Mouse (Mus musculus): ENCODE measurements around the gene Grip1.
A peak's percentile ranks its signal among the peaks of the same experiment; 100 is the strongest.

Grip1 gene

DNA sequence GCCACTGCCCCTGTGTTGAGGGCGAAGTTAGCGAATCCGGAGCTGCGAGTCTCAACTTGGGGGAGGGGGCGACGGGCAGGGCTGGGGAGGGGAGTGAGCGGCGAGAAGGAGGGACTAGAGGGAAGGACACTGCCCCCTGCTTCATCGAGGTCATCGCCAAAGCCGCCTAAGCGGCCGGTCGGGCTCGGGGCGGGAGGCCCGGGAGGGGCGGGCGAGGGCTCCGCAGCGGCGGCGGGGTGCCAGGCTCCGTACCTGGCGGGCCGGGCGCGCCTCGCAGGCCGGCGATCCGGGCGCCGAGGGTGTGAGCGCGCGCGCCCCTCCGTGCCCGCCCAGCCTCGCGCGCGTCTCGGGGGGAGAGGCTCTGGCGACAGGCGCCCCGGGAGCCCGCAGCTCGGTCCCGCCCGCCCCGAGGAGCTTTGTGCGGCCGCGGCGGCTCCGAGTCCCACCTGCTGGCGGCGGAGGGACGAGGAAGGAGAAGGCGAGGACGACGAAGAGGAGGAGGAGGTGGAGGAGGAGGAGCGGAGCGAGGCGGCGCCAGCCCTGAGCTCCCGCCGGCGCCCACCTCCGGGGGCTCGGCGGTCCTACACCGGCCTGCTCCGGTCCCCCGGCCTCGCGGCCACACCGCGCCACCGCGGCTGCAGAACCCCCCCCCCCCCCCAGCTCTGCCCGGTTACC lies at the start of gene Grip1:
TSS of gene Grip1 (plus strand) at position 400 of the 675 bp plus-strand sequence.
- peak; percentile 19 for DNase-seq

DNA sequence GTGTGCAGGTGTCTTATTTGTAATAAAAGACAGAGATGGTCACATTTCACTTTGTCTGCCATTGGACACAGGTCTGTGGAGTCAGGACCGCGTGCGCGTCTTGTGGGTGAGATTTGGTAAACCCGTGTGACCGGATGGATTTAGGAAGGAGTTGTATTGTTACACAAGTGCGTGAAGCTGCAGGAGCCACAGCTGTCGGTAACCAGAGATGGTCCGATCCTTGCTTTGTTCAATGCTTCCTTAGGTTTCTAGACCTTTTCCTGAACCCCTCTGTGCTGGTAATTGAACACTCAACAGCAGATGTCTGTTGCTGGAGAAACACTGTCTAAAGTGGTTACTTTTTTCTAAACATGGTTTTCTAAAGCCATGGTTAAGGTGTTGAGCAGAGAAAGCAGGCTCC lies 48.5 kb upstream of the Grip1 start:
- no peak for DNase-seq

DNA sequence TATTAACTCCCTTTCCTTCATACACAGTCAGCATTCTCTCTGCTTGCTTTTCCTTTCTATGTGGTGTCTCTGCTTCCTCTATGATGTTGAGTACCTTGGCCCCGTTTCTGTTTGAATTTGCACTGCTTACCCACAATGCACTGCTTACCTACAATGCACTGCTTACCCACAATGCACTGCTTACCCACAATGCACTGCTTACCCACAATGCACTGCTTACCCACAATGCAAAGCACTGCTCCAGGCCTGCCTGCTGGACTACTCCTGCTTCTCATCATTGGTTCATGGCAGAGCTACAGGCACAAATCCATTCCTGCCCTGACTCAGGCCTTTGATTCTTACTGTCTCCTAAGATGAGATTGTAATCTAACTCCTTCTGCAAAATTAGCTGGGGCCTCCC lies 48.0 kb upstream of the Grip1 start:
- DNase-seq = no peak

DNA sequence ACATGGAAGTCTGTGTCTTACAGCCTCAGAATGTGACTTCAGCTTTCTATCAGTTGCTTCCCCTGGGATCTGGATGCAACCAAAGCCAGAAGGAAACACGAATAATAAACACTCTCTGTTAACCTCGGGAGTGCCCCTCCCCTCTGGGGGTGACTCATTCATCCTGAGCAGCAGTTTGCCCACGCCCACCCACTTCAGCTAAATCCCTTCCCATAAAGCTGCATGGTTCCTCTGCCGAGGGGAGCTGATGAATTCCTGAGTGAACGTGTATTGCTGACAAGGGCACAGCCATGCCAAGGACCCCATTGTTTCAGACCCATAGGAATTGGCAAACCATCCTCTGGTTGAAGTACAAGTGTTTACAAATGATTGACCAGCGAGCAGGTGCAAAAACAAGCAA lies 45.3 kb upstream of the Grip1 start:
- DNase-seq = peak; percentile 57

DNA sequence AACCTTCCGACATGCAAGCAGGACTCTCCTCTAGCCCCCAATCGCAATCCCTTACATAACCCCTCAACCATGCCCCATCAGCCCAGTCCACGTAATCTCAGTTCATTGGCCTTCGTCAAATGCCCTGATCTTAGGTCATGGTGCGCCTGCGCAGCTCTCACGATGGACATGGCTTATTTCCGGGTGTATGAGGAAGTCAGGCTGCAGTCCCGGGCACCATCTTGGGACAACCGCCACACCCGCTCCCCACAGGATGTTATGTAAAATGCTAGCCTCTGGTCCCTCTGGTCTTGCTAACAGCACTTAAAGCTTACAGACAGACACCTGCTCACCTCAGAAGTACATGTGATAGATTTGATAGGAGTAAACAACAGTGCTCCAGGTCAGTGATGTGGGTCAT lies 40.4 kb upstream of the Grip1 start:
- no peak for DNase-seq

DNA sequence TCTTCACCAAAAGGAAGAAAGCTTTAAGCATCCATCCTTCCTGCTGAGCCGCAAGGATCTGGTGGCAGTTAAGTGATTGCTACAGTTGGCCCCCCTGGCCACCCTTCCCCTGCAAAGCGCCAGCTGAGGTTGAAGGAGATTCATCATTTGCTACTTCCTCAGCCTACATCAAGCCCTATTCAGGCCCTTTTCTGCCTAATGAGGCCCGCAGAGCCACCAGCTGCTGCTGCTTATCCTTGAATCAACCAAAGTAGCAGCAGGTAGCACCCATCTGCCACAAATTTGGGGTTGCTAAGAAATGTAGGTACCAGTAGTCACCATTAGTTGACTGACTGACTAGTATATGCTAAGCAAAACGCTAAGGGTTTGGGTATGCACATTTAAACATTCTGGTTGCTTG lies 38.5 kb upstream of the Grip1 start:
- DNase-seq = no peak

DNA sequence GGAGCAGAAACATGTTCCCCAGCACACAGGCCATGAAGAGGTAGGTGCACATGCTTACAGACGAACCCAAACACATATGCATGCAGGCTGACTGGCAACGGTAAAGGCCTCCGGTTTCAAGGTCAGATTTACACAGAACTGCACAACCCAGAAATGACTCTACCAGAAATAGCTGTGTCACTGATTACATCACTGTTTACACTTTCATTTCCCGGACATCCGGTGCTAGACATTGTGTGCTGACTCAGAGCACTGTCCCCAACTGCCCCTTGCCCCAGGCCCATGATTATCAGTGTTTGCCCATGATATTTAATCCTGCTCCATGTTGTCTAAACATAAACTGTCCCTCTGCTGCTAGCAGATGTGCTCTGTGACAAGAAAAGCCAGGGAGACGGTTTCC lies 32.2 kb upstream of the Grip1 start:
- DNase-seq = no peak

DNA sequence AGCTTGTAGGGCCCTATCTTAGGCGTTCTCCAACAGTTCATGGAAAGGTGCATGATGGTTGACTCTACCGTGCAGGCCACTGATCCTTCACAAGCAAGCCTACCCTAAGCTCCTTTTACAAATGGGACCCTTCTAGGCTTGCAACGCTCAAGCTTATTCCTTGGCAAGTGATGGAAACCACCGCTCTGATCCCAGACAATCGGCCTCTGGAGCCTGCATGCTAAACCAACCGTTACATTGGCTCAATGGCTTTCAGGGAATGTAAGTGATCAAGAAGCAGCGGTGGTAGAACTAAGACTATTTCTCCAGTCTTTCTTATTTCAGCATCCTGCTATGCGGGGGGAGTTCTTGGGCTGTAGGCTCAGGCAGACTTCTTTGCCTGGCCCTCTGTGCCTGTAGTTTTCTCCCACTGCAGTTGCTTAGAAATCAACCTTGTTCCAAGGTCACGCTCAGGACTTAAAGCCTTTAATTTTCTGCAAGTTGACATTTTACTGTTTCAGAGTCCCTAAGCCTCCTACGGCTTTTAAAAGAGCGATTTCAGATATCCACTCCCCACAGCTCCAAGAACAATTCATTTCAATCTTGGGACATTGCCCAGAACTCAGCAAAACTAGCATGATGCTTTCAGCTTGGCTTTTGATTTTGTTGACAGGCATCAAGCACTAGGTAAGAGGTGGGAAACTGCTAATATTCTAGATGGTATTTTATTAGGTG lies 29.7 kb upstream of the Grip1 start:
- no peak for DNase-seq

DNA sequence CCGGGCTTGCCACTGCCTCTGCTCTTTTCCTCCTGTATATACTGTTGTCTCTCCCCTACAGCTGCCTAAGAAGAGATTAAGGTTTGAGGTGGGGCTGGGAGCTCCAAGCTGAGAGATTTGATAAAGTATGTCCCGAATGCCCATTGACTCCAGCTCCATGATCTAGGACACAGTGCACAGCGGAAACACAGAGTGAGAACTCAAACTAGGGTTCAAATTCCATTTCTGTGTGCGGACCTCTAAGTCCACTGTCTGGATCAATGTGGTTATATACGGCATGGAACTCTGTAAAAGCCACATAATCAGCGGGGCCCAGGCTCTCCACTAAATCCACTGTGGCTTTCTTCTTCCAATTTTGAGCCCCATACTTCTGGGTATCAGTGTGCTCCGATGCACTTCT lies 26.0 kb upstream of the Grip1 start:
- no peak for DNase-seq

DNA sequence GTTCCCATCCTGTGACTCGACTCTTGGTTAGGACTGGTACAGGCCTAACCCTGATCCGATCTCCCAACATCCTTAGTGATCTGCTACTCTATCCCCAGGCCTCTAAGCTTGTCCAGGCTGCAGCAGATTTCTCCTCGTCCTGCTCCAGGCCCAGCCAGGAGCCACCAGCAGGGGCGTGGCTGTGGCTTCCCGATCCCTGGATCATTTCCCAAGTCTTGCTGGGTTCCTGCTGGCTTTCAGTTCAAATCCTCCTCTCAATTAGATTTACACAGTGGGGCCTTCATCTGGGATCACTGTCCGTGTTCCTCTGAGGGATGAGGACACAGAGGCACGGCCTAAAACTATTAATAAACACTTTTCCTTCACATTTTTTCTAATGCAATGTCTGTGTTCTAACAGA lies 25.5 kb upstream of the Grip1 start:
- no peak for DNase-seq

DNA sequence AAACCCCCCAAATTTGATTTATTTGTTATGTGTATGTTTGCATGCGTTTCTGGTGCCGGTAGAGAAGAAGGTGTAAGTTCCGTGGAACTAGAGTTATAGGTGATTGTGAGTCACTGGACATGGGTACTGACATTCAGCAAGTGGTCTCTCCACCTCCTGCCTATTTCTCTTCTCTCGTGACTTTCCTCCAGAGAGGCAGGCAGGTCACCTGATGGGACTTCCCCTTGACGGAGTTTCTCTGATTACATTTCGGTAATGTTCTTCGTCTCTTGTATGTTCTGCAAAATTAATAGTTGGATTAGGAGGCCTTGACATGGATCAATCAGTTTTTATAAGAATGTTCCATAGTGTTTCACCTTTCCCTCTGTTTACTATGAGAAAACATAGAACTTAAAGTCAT lies 23.4 kb upstream of the Grip1 start:
- no peak for DNase-seq

DNA sequence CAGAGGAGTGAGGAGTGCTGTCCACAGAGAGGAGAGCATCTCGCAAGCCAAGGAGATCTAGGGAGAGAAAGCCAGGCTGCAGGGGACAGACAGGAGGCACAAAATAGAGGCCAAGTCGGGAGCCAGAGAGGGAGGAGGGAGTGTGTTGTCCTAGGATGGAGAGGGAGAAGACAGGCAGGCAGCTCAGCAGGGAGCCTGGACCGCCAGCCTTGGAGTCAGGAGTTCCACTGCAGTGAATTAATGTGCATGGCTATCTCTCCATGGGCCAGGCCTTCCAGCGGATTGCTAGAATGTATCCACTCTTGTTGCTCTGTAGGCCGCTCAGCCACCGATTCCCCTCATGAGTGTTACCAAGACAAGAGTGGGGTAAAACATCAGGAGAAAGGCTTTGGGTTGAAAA lies 21.8 kb upstream of the Grip1 start:
- no peak for DNase-seq

DNA sequence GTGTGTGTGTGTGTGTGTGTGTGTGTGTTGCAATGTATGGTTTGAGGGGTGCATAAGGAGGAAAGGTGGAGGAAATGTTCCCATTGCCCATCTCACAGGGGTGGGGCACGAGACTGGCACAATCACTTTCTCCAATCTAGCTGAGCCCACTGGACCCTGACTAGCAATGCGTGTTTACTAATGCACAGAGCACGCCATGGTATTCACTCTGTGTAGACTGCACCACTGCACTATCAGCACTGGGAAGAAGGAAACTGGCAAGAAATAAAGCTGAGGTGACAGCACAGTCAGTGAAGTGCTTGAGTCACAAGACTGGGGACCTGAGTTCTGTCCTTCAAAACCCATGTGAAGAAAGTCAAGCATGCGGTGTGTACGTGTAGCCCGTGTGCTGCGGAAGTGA lies 17.8 kb upstream of the Grip1 start:
- no peak for DNase-seq

DNA sequence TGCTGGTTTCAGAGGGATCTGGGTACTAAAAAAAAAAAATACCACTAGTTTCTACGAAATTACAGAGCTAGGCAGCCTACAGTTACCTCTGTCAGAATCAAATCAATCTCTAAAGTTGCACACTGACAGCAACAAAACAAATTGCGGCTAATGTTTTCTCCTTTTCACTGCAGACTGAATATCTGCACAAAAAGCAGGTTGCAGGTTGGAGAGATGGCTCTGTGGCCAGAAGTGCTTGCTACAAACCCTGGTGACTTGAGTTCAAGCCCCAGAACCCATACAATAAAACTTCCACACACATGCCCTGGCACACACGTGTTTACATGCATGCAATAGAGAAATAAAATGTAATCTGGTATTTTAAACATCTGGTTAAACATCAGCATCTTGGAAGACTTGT lies 16.3 kb upstream of the Grip1 start:
- DNase-seq = no peak

DNA sequence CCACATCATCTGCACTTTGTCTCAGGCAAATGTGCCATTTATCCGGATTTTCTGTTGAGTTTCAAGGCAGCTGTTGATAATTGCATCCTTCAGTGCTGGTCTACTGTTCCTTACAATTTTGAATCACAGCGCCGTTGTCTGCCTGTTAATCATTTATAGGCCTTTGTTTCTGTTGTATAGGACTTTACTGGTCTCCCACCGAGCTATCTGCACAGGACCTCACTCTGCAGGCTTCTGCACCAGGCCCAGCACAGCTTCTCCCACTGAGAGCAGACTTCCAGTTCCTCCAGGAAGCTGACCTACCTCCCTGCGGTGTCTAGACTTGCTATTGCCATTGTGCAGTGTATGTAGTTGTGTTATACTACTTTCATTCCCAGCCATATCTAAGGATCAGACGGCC lies 11.9 kb upstream of the Grip1 start:
- no peak for DNase-seq

DNA sequence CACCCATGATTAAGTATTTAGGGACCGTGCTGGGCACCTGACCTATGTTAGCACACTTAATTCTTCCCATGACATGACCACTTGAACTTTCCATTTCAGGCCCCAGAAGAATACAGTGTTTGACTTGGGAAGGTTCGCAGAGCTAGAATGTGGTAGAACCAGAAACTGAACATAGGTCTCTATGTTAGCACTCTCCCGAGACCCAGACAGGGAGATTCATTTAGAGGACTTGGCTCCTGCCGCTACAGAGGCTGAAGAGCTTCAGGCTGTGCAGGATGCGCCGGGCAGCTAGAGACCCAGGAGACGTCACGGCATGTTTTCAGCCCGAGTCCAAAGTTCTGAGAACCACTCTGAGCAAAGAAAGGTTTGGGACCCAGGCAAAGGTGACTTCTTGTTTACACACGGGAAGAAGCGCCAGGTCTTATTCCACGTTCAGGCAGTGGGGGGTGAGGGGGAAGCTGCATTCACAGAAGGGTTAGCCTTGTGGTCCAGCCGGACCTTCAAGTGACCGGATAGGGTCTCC lies 6.2 kb upstream of the Grip1 start:
- no peak for DNase-seq

DNA sequence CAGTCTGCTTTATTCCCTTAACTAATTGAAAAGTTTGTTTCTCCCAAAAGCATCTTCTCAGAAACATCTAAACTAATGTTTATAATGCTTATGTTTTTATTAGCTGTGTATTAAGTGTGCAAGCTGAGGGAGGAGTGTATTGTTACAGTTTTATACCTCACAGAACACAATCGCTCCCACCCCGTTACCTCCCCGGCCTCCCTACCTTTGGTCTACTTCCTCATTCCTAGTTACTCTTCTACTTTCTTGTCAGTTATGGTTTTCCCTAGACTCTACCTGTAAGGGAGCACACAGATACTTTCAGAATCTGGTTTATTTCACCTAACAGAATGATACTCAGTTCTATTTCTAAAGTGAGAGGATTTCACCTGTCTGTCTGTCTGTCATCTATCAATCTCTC lies 5.7 kb upstream of the Grip1 start:
- DNase-seq = no peak

DNA sequence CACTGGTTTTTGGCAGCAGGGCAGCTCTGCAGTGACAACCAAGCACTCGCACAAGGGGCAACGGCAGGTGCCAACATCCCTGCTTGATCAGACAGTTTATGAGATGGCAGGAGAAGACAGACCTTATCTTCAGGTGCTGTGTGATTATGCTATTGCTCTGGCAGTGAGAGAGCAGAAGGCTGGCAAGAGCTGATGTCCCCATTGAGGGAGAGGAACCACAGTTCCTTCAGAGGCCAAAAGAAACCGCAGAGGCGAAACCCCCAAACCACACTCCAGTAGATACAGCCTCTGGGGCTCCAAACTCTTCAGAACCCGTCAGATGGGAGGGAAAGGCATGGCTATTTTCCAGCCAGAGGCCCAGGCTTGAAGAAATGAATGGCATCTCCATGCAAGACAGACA lies 932 bp upstream of the Grip1 start:
- DNase-seq = no peak

DNA sequence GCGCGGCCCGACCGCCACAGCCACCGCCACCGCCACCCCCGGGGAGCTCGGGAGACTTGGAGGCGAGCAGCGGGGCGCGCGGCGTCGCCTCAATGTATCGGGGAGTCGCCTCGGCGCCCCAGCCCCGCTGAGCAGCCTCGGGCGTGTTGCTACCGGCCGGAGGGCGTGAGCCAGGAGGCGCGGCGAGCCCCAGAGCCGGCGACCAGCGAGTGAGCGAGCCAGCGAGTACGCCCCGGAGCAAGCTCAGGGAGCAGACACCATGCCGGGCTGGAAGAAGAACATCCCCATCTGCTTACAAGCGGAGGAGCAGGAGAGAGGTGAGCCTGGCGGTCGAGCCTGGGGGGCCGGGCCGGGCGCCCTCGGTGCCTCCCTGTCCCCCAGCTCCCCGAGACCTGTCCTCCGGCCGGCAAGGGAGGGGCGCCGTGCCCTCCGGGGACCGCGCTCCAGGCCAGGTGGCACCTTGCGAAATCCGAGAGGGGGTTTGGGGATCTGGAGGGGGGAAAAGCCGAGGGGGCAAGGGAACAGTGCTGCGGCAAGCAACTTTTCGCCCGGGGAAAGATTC lies 557 bp downstream of the Grip1 start:
- DNase-seq = peak; percentile 15

DNA sequence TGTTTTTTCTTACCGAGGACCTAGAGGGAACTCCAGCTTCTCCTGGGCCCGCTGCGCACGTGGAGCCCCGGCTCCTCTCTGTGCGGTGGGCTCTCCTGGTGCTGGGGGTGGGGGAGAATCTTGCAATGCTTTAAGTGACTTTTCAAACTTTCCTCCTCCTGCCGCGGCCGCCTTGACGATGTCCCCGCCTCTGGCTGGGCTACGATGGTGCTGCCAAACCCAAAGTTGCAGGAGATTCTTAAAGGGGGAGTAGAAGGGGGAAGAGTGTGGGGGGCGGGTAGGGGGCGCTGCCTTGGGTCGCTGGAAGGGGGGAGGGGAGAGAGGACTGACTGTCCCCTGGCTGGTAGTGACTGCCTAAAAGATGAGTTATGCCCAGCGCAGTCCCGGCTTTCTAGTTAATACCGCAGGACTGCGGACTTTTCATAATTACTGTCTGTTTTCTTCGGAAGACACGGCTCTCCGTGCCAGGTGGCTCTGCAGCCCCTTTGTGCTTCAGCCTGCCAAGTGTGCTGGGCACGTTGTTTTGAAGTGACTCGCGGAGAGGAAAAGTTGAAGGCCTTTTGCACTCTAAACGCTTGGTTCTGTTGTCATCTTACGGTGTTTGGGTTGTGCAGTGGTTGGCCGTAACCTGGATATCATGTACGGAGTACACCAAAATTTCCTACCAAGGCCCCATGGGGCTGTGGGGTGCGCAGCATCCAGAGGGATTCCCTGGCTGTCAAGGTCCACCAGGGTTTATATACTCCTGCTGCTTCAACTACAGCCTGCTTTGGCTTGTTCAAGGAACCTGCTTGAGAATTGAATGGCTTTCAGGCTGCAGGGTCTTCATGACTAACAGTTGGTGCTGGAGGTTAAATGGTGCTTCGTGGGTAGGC lies 1.3 kb downstream of the Grip1 start:
- DNase-seq = peak; percentile 6

DNA sequence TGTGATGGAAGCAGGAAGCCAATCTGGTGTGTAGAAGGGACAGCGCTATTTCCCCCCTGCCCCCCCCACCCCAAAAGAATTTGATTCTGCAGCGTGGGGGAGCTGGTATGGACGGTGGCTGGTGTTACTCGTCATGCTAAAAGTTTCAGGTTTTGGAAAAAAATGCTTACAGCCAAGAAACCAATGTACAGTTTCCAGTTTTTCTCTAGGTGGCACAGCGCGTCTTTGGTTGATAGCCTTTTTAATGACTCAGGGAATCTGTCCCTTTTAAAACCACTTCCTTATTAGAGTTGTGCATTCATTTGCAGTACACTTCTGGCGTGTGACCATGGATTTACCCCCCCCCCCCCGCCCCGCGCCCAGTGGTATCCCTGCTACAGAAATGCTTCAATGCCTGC lies 1.9 kb downstream of the Grip1 start:
- DNase-seq = no peak

DNA sequence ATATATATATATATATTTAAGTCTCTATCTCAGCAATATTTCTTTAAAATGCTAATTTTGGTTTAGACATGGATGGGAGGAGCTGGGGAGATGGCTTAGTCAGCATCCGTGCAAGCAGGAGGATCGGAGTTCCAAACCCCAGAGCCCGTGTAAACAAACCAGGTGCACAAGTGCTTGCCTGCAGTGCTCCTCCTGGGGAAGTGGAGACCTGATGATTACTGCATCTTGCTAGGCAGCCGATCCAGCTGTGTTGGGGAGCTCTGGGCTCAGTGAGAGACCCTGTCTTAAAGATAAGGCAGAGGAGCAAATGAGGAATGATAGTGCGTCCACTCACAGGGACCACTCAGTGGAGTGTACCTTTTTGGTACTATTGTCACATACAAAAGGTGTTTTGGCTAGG lies 3.5 kb downstream of the Grip1 start:
- DNase-seq = no peak

DNA sequence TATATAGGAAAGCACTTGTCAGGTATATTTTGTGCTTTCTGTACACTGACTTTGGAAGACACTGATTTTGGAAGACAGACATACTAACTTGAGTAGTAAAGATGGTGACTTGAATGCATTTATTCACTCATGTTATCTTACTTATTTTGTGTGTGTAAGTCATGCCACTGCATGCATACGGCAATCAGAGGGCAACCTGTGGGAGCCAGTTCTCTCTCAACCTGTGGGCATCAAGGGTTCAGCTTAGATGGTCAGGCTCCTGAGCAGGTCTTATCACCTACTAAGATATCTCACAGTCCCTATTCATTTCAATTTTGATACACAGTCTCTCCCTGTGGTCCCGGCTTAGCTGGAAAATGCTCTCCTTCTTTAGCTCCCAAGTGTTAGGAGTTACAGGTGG lies 5.4 kb downstream of the Grip1 start:
- no peak for DNase-seq
